In genomic region chr19:12471866-12472265, GRCm38 (mm10) we compare ENCODE assay signal across 17 mouse cellular contexts. TPM values are rescaled to one million over a fixed set of nuclear protein-coding genes. Genes with fewer than 3 reads are reported as not detected.
A peak's percentile ranks its signal among the peaks of the same experiment; 100 is the strongest.
DNase-seq lines count a peak whose midpoint lies in the region; ATAC-seq and TF ChIP-seq lines count a peak whose summit lies in the region.
"Had no signal": no experiment of that assay in that cellular context is flagged by ENCODE, and none has a peak within 500 bp of the region (broad histone marks: within the 10 kb centered on the region; RNA-seq: fewer than 3 reads in every experiment).

No protein-coding gene starts in this region.

- H3K9me3 ChIP-seq in lung, embryonic 16.5 days (ENCODE audit: control insufficient read depth, low read length): no peaks in the 10 kb centered on the region
- no peaks in the 10 kb centered on the region for H3K9me3 ChIP-seq in stomach, embryonic 14.5 days (ENCODE audit: control insufficient read depth, low read depth, low read length)
- H3K9me3 ChIP-seq in forebrain, postnatal 0 days (ENCODE audit: low read length): no peaks in the 10 kb centered on the region
- H3K9me3 ChIP-seq: forebrain, embryonic 15.5 days; hindbrain, embryonic 10.5 days; liver, embryonic 13.5 days; midbrain, embryonic 13.5 days; neural tube, embryonic 15.5 days had no signal

- H3K36me3 ChIP-seq in lung, embryonic 16.5 days (ENCODE audit: control insufficient read depth, insufficient read depth, low read length): peaks cover 15% of the 10 kb centered on the region
- peaks cover 15% of the 10 kb centered on the region for H3K36me3 ChIP-seq in stomach, embryonic 14.5 days (ENCODE audit: control insufficient read depth, insufficient read depth, low read length)
- peaks cover 49% of the 10 kb centered on the region for H3K36me3 ChIP-seq in forebrain, postnatal 0 days (ENCODE audit: insufficient read depth)

- no peak for TF ChIP-seq POLR2A in lung, adult 2 months (IDR thresholded peaks at IDR 0.05; ENCODE audit: borderline replicate concordance, extremely low read depth, low read depth, low read length)

- no peak for TF ChIP-seq CTCF in lung, adult 2 months (IDR thresholded peaks at IDR 0.05; ENCODE audit: insufficient read depth, low read length)
- TF ChIP-seq CTCF in forebrain, postnatal 0 days (IDR thresholded peaks at IDR 0.05; ENCODE audit: low read depth): no peak

- peaks cover 35% of the 10 kb centered on the region for H3K4me1 ChIP-seq in lung, adult 2 months (ENCODE audit: control insufficient read depth, insufficient read depth, low read length)
- peaks cover 44% of the 10 kb centered on the region for H3K4me1 ChIP-seq in lung, embryonic 16.5 days (replicated peaks; ENCODE audit: control insufficient read depth, insufficient read depth, low read length)
- peaks cover 9% of the 10 kb centered on the region; the same call in 1 of the 2 replicates for H3K4me1 ChIP-seq in stomach, embryonic 14.5 days (ENCODE audit: control insufficient read depth, insufficient read depth, low read length)
- no peaks in the 10 kb centered on the region for H3K4me1 ChIP-seq in forebrain, postnatal 0 days (ENCODE audit: insufficient read depth)
- H3K4me1 ChIP-seq: liver, embryonic 13.5 days had no signal

- peak; percentile 28 for ATAC-seq in lung, embryonic 16.5 days (ENCODE audit: low read depth)
- ATAC-seq in stomach, embryonic 14.5 days (ENCODE audit: insufficient number of reproducible peaks, insufficient read depth, low FRiP score, low read depth): no peak
- ATAC-seq in forebrain, postnatal 0 days: no peak
- ATAC-seq: forebrain, embryonic 15.5 days; midbrain, embryonic 13.5 days had no signal

- DNase-seq in lung, adult 2 months: peak; percentile 13
- DNase-seq in lung, adult 18-20 months: no peak
- DNase-seq in NIH3T3 (ENCODE audit: low read depth): peak; percentile 50
- no peak for DNase-seq in forebrain, postnatal 0 days
- DNase-seq in gastrocnemius, postnatal 10 days: no peak
- no peak for DNase-seq in cerebellum, postnatal 25 days
- DNase-seq: liver, embryonic 13.5 days had no signal

- no peaks in the 10 kb centered on the region for H3K27me3 ChIP-seq in lung, embryonic 16.5 days (ENCODE audit: control insufficient read depth, insufficient read depth, low read depth, low read length)
- H3K27me3 ChIP-seq in stomach, embryonic 14.5 days (ENCODE audit: control insufficient read depth, insufficient read depth, low read length): no peaks in the 10 kb centered on the region
- no peaks in the 10 kb centered on the region for H3K27me3 ChIP-seq in forebrain, postnatal 0 days (ENCODE audit: insufficient read depth, low read length)
- H3K27me3 ChIP-seq: forebrain, embryonic 15.5 days; liver, embryonic 13.5 days; midbrain, embryonic 13.5 days; neural tube, embryonic 15.5 days had no signal

- WGBS in lung, adult 2 months: 10% methylated on average over 3 of the region's 3 CpGs
- 15% methylated on average over 3 of the region's 3 CpGs for WGBS in lung, embryonic 16.5 days
- WGBS in stomach, embryonic 14.5 days: 66% methylated on average over 3 of the region's 3 CpGs
- 53% methylated on average over 3 of the region's 3 CpGs for WGBS in forebrain, postnatal 0 days

- H3K27ac ChIP-seq in lung, embryonic 16.5 days (ENCODE audit: low read length): peak overlapping the region; percentile 84
- peak overlapping the region; percentile 48; the same call in 1 of the 2 replicates for H3K27ac ChIP-seq in stomach, embryonic 14.5 days (ENCODE audit: low read length)
- no peak overlapping the region for H3K27ac ChIP-seq in forebrain, postnatal 0 days (ENCODE audit: low read depth, low read length)
- H3K27ac ChIP-seq: forebrain, embryonic 15.5 days; hindbrain, embryonic 10.5 days; kidney, postnatal 0 days; liver, embryonic 13.5 days; midbrain, embryonic 13.5 days; neural tube, embryonic 15.5 days had no signal

- no peak overlapping the region for H3K4me3 ChIP-seq in lung, adult 2 months (replicated peaks; ENCODE audit: extremely low read depth, low read depth, low read length)
- no peak overlapping the region for H3K4me3 ChIP-seq in lung, embryonic 16.5 days (ENCODE audit: low read length)
- no peak overlapping the region for H3K4me3 ChIP-seq in stomach, embryonic 14.5 days (ENCODE audit: low read depth, low read length)
- no peak overlapping the region for H3K4me3 ChIP-seq in forebrain, postnatal 0 days (ENCODE audit: low read depth, low read length)
- H3K4me3 ChIP-seq: forebrain, embryonic 15.5 days; hindbrain, embryonic 10.5 days; liver, embryonic 13.5 days; midbrain, embryonic 13.5 days; neural tube, embryonic 15.5 days had no signal

- H3K4me2 ChIP-seq in lung, embryonic 16.5 days (ENCODE audit: low read depth, low read length): no peak overlapping the region
- H3K4me2 ChIP-seq in stomach, embryonic 14.5 days (replicated peaks; ENCODE audit: low read depth, low read length): no peak overlapping the region
- H3K4me2 ChIP-seq in forebrain, postnatal 0 days (ENCODE audit: low read depth): no peak overlapping the region
- H3K4me2 ChIP-seq: forebrain, embryonic 15.5 days; liver, embryonic 13.5 days; midbrain, embryonic 13.5 days; neural tube, embryonic 15.5 days had no signal

- peak overlapping the region; percentile 32; the same call in 1 of the 2 replicates for H3K9ac ChIP-seq in lung, embryonic 16.5 days (ENCODE audit: low read length)
- no peak overlapping the region for H3K9ac ChIP-seq in stomach, embryonic 14.5 days (replicated peaks; ENCODE audit: low read depth, low read length)
- H3K9ac ChIP-seq in forebrain, postnatal 0 days: no peak overlapping the region
- H3K9ac ChIP-seq: forebrain, embryonic 15.5 days; liver, embryonic 13.5 days; midbrain, embryonic 13.5 days; neural tube, embryonic 15.5 days had no signal

RNA-seq across cellular contexts. Expression of gene Mpeg1, which starts 11.3 kb away (rescaled TPM):
- polyA plus RNA-seq in lung, adult 2 months (2012; rRNA removed): 22.2 and 35.3 TPM in 2 replicates
- polyA plus RNA-seq in lung, embryonic 16.5 days (2015; fragmentation: Nextera tagmentation; extraction: Ambion mirVana): 0.79 and 0.88 TPM in 2 replicates
- 1.3 and 1.4 TPM in 2 replicates for polyA plus RNA-seq in stomach, embryonic 14.5 days (2014; fragmentation: Nextera tagmentation; extraction: Ambion mirVana)
- total RNA-seq in forebrain, postnatal 0 days (2014; rRNA removed): 3.2 and 3.5 TPM in 2 replicates
- polyA plus RNA-seq in forebrain, postnatal 0 days (2015; fragmentation: Nextera tagmentation; extraction: Ambion mirVana): 0.63 and 1.1 TPM in 2 replicates
- total RNA-seq in gastrocnemius, postnatal 10 days (2021): 1 to 10 TPM; 2.0 to 4.1 TPM

RNA-seq across cellular contexts. Expression of gene Dtx4, which starts 29.4 kb away (rescaled TPM):
- polyA plus RNA-seq in lung, adult 2 months (2012; rRNA removed): 10.3 and 13.8 TPM in 2 replicates
- 16.0 and 16.5 TPM in 2 replicates for polyA plus RNA-seq in lung, embryonic 16.5 days (2015; fragmentation: Nextera tagmentation; extraction: Ambion mirVana)
- 18.9 and 20.2 TPM in 2 replicates for polyA plus RNA-seq in stomach, embryonic 14.5 days (2014; fragmentation: Nextera tagmentation; extraction: Ambion mirVana)
- total RNA-seq in forebrain, postnatal 0 days (2014; rRNA removed): 43.2 and 48.8 TPM in 2 replicates
- polyA plus RNA-seq in forebrain, postnatal 0 days (2015; fragmentation: Nextera tagmentation; extraction: Ambion mirVana): 20.6 and 21.2 TPM in 2 replicates
- 10 to 100 TPM; 20.3 to 23.2 TPM for total RNA-seq in gastrocnemius, postnatal 10 days (2021)

RNA-seq across cellular contexts. Expression of gene Pfpl, which starts 44.2 kb away (rescaled TPM):
- polyA plus RNA-seq in lung, adult 2 months (2012; rRNA removed): not detected in 2 replicates
- polyA plus RNA-seq in lung, embryonic 16.5 days (2015; fragmentation: Nextera tagmentation; extraction: Ambion mirVana): not detected in 2 replicates
- polyA plus RNA-seq in stomach, embryonic 14.5 days (2014; fragmentation: Nextera tagmentation; extraction: Ambion mirVana): not detected in 2 replicates
- not detected in 2 replicates for total RNA-seq in forebrain, postnatal 0 days (2014; rRNA removed)
- 0.04 TPM in 1 of 2 replicates, not detected in the other for polyA plus RNA-seq in forebrain, postnatal 0 days (2015; fragmentation: Nextera tagmentation; extraction: Ambion mirVana)
- not detected for total RNA-seq in gastrocnemius, postnatal 10 days (2021)
- total RNA-seq: ES-E14; heart, adult 8-10 months had no signal
- polyA plus RNA-seq: forebrain, embryonic 15.5 days; hindbrain, embryonic 10.5 days; kidney, postnatal 0 days; liver, embryonic 13.5 days; midbrain, embryonic 13.5 days; neural tube, embryonic 15.5 days; urinary bladder, adult 2 months had no signal

RNA-seq across cellular contexts. Expression of gene Olfr1441, which starts 54.6 kb away (rescaled TPM):
- not detected in 2 replicates for polyA plus RNA-seq in lung, adult 2 months (2012; rRNA removed)
- polyA plus RNA-seq in lung, embryonic 16.5 days (2015; fragmentation: Nextera tagmentation; extraction: Ambion mirVana): not detected in 2 replicates
- polyA plus RNA-seq in stomach, embryonic 14.5 days (2014; fragmentation: Nextera tagmentation; extraction: Ambion mirVana): not detected in 2 replicates
- not detected in 2 replicates for total RNA-seq in forebrain, postnatal 0 days (2014; rRNA removed)
- not detected in 2 replicates for polyA plus RNA-seq in forebrain, postnatal 0 days (2015; fragmentation: Nextera tagmentation; extraction: Ambion mirVana)
- not detected for total RNA-seq in gastrocnemius, postnatal 10 days (2021)
- total RNA-seq: heart, adult 8-10 months had no signal
- polyA plus RNA-seq: forebrain, embryonic 15.5 days; hindbrain, embryonic 10.5 days; kidney, postnatal 0 days; liver, embryonic 13.5 days; midbrain, embryonic 13.5 days; neural tube, embryonic 15.5 days; urinary bladder, adult 2 months had no signal

Comparison
In these comparisons a context has a peak if more than half of its experiments do, and no peak if none do; other contexts are left out.
1. DNase-seq: peak in lung, adult 2 months (single experiment) and NIH3T3 (single experiment); none in lung, adult 18-20 months (0 of 2), forebrain, postnatal 0 days (single experiment), gastrocnemius, postnatal 10 days (single experiment) and cerebellum, postnatal 25 days (0 of 2).